Mouse (Mus musculus) left cerebral cortex, postnatal 25 days (tissue): ENCODE measurements at regions not wholly inside any gene's neighbourhood (a gene's known extent, or its start where the extent isn't known, plus 50 kb on each side); places are given as distances from the start of the nearest gene placed in this dataset.

Experiments used
- DNase-seq, 2 experiments: peaks; one replicate each; pipeline ENCODE4 v3.0.0; 2022; ENCODE audit warnings: low spot score in 2 of 2, mixed read lengths in 1 of 2
- intact Hi-C: fragments of 180-260 bp; cut with DNase I; formaldehyde crosslinking; loops from one replicate; pipeline ENCODE4 v1.15.1; 2025
- microRNA-seq, 2 experiments: library from miRNA; unstranded; fragments of <30 nt; microRNA quantifications; one replicate each; pipeline ENCODE4 v1.2.0; 2022

DNA sequence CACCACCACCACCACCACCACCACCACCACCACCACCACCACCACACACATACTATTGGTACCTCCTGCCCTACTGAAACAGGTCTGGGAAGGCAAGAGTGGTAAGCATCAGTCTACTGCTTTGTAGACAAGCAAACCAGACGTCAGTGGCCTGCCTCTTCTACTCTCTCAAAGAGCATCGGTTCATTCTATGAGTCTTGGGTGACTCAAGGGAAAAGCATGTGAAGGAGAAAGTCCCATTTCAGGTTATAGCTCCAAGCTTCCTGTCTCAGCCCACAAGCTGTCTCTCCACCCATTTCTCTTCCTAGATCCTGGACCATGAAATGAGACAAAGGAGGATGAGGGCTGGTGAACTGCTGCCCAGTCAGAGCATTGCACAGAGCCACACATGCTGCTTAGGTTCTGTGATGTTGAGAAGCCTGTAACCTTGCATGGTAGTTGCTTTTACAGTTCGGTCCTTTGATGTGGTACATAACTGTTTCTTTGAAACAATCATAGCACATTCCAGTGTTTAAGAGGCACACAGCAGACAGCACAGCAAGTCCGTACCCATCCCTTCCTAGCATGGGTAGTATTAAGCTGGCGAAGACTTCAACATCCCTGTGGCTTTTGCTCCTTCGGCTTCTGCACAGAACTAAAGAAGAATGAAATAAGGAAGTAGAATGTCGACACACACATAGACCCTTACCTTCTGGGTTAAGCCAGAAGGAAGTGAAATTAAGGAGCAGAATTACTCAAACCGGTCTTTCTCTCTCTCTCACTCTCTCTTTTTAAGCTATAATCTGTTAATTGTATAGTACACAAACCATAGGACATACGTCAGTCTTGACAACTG, 262.7 kb downstream of the Gm19410 start:
- intact Hi-C loops = no loop called here
- no peak for DNase-seq

DNA sequence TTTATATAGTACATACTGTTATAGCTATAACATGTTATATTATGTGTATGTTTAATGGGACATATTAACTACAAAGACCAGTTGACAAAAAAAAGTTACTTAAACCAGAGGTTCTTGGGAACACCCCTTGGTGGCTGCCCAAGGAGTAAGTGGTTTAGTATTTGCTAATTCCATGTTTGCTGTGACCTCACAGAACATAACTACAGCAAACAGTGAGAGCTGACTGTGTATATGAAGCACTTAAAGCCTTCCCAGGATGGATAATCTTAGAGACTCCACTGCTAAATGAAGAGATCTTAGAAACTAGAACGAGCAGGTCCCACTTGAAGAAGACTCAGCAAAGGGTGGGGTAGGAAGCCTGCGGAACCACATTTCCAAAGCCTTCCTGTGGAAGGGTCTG, 263.9 kb downstream of the Gm19410 start:
- intact Hi-C loops = no loop called here
- no peak for DNase-seq

DNA sequence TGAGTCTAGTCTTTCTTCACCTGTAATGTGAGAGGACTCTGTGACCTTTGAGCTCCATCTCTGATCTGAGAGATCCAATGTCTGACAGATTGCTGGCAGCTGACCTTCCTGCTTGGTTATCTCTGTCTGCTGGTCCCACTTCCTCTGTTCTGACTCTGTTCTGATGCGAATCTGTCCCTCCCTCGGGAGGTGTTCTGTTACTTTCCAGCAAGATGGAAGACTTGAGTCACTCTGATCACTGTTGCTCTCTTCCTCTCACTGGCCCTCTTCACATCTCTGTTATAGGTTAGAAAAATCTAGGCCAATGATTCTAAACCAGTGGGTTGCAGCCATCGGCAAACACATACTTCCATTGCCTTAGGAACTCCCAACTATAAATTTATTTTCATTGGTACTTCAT, 264.6 kb downstream of the Gm19410 start:
- DNase-seq = no peak
- intact Hi-C loops = no loop called here

DNA sequence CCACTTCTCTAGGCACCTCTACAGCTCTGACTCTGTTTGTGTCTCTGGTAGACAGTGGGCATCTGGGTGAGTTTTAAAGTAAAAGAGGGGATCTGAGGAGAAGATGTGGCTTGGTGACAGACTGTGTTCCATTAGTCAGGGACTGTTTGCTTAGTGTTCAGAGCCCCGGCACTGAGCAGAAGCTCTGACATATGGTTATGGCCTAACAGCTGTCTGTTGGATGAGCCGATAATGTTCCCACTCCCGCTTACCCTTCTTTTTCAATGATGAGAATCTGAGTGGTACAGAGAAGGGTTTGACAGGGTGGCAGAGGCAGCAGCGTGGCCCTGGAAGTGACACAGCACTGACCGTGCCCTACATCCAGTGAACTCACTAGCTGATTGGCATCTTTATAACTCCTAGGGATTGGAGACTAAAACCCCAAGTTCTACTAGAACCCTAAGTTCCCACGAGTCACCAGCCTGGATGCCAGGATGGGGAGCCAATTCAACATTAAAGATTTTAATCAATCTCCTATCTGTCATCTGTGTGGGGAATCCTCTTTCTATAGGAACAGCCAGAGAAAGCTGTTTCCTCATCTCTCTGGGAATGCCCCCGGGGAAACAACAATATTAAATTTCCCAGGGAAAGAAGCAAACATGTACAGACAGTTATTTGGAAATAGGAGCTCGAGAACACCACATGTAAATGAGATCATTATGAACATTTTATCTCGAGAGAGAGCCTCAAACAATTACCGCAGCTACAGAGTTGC, 266.6 kb downstream of the Gm19410 start:
- no peak for DNase-seq
- intact Hi-C loops = no loop called here

DNA sequence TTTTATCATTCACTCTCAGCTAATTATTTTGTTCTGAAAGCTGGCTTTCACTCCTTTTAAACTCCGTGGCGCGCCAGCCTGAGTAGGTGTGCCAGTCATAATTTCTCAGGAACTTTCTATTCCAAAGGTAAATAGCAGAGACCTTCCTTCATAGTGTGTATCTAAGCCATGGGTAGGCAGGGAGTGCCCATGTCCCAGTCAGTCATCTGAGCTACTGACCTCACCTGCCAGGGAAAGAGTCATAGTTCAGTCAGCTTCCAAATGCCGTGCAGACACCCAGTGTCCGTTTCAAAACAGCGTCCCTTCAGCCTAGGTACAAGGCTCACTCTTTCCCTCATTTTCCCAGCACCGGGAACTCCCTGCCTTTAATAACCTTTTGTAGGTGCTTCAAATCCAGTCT, 269.7 kb downstream of the Gm19410 start:
- no peak for DNase-seq
- intact Hi-C loops = no loop called here

DNA sequence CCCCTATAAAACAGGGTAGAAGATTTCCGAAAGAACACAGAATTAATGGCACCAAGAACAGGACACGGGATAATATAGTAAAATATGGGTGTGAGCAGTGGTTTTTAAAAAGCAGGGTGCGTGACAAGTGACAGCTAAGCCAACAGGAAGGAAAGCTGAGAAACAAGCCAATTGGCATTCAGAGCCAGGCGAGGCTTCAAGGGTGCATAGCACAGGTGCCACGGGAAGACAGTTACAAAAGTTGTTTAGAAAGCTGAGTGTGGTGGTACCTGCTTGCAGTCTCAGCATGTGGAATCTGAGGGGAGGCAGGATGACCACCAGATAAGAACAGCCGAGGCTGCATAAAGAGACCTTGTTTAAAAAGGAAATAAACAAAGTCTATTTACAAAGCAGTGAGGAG, 270.7 kb downstream of the Gm19410 start:
- intact Hi-C loops = no loop called here
- no peak for DNase-seq

DNA sequence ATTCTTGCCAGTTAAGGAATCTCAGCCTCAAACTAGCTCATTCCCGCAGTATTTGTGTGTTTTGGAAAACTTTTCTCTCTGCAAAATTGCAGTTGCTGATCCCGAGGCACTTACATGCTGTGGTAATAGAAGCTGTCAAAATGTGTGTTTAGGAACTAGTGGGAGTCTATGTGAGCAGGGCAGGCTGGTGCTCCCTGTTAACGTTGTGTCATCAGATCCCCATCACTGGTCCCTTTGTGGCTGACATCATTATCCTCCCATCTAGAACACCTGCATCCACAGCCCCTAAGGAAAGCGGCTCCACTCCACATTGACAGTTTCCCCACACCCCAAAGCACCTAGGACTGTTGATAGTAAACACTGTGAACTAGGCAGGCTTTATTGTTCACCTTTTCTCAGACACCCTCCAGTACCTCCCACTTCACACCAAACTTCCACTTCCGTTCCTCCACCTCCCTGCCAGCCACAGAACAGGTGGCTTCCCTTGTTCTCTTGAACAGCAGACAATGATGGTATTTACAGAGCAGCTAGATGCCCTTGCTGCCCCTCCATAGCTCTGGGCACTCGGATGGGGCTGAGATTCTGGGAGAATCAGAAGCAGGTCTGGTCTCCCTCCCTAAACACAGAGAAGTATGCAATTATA, 275.8 kb downstream of the Gm19410 start:
- no peak for DNase-seq
- intact Hi-C loops = no loop called here

DNA sequence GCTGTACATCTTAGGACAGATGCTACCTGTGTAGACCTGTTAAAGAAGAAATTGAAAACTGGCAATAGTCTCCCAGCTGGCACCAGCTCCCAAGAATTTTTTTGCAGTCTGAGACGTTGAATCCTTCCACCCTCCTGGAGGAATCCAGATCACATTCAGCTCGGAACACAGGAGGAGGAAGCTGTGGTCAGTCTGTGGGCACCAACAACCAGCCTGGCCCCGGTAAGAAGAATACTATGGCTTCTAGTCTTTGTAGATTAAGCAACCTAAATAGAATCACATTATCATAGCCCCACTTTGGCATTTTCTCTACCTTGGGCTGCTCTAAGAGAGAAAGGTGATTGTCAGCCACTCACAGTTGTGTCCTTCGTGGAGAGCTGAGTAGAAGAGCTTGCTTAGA, 277.0 kb downstream of the Gm19410 start:
- DNase-seq = no peak
- intact Hi-C loops = no loop called here

Small RNAs in the stretch of these regions (microRNA-seq; reads per million reads assigned to microRNA genes)
- gene Gm22030 = 0 reads per million in 2 experiments
